Mouse (Mus musculus) ovary, postnatal 14 days (tissue): ENCODE results near the gene Prrg2.
"Not testable (repeated sequence)": the region's sequence is repeated elsewhere in the genome, so short reads cannot be mapped to it uniquely, and the experiment has no call there.

Experiments used
- DNase-seq: peaks from one replicate; pipeline ENCODE4 v3.0.0; 2022; ENCODE audit warnings: low spot score

Prrg2 gene

DNA sequence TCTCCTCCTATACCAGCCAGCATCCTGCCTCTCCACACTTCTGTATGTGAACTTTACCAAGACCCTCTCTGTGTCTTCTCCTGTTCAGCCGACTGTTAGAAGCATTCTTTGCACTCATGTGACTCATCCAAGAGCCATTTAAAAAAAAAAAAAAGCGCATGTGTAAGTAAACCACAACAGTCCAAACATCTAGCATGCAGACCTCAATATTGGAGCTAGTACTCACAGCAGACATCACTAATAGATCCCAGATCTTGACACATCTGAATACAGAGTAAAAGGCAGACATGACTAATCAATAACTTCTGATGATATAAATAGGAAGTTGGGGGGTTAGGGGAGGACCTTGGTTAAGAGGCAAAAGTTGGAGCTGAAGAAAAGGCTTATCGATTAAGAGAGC is 26.8 kb downstream of the Prrg2 start:
- no peak for DNase-seq

GRCm38 (mm10) chr7:45033722-45034359 is 28.6 kb downstream of the Prrg2 start:
- no peak for DNase-seq

DNA sequence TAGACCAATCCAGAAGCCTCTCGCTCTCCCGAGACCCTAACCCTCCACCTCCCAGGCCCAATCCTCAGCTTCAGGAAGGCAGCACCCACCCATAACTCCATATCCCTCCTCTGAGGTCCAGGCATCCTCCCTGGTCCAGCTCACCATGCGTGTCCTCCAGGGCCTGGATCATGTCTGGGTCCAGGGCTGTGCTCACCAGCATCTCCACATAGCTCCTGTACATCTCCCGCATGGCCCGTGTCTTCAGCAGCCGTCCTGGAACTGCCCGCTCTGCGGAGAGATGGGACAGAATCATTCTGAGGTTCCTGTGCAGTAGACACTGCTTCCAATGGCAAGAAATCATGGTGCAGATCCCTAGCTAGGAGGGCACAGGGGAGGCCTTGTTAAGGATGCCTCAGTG is 31.6 kb downstream of the Prrg2 start:
- no peak for DNase-seq

- no peak for DNase-seq
Measured at GRCm38 (mm10) chr7:45029995-45030394, 32.5 kb downstream of the Prrg2 start.

GRCm38 (mm10) chr7:45028351-45028750 is 34.1 kb downstream of the Prrg2 start:
- no peak for DNase-seq

DNA sequence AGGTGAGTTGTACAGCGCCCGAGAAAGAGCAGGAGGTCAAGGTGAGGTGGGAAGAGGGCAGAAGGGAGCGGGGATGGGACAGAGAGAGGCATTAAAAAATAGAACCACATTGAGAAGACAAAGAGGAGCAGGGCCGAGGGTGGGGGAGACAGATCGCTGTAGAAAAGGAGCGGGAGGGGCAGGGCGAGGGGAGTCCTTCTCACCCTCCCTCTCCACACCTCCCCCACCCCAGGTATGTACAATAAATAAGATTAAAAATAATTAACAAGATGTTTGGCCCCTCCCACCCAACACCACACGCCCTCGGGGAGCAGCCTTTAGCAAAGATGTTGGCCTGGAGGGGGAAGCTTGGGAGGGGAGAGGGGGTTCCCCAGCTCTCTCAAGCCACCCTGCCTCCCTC is 34.7 kb downstream of the Prrg2 start:
- DNase-seq = no peak

DNA sequence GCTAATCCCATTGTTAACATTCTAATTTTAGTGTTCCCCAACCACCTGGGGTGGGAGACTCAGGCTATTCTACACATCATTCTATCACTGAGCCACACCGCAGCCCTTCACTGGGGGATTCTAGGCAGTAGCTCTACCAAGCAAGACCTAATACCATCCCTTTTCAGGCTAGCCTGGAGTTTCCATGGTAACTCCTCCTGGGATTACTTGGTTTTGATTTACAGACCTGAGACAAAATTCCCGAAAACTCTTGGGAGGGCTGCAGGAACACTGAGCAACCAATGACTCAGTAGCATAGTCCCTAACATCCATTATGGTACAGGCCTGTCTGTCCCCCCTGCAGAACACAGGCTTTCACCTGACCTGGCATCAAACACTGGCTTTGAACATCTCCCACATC is 36.2 kb downstream of the Prrg2 start:
- no peak for DNase-seq

- no peak for DNase-seq
Measured at GRCm38 (mm10) chr7:45025601-45026220, 36.8 kb downstream of the Prrg2 start.

- DNase-seq = no peak
Measured at GRCm38 (mm10) chr7:45024281-45025248, 37.9 kb downstream of the Prrg2 start.

GRCm38 (mm10) chr7:45023711-45024110 is 38.8 kb downstream of the Prrg2 start:
- not testable (repeated sequence) for DNase-seq

GRCm38 (mm10) chr7:45020225-45020624 is 42.3 kb downstream of the Prrg2 start:
- DNase-seq = no peak

DNA sequence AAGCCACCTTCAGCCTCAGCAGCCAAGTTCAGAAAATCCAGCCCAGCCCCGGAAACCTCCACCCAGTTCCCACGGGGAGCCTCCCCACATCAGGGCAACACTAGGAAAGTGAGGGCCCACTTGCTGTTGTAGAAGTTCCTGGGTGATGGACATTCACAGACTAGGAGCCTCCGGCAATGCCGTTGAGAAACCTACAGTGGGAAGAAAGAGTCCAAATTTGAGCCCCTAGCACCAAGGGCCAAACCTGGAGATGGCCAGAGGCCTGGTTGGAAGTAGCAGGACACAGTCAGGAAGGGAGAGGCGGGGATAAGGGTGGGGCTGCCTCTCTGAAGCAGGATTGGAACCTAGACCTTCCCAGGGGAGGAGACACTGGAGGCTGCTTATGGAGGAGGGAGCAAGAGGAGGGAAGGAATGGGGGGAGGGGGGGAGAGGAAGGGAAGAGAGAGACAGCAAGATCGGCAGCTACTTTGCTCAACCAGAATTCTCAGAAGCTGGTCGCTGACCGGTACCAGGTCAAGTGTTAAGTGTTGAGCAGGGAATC is 43.4 kb downstream of the Prrg2 start:
- DNase-seq = no peak

DNA sequence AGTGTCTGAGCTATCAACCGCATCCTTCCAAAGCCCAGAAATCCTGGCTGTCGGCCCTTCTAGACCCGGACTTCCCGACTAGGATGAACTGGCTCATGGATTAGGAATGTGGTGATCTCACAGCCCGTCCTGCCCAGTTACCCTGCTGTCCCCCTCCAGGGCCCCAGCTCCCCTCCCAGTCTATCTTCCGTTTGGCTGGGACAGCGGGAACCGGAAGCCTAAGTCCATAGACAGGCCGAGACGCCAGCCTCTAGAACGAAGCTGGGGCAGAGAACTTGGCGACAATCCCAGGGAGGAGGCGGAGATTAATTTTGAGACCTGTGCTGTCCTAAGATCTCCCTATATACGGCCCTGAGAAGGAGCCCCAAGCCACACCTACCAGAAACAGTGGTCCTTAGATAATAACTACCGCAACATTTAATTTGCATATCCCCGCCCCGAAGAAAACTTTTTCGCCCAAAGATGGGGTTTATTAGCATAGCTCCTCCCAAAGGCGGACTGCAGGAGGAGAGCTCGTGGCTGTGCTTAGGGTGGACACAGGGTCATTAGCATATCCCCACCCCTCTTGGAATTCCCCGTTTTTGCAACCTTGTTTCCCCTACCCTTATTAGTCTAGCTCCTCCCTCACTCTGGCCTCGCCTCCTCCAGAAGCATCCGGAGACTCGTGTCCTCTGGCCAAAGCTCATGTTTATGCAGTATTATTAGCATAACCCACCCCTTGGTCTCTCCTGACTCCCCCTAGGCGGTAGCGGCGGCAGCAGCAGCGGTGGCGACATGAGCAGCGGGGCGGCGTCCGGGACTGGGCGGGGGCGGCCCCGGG is 45.0 kb downstream of the Prrg2 start, which contains the start of gene Rras:
Gene Rras, plus strand, starts transcription at position 720 of the 820 bp plus-strand sequence.
- peak; percentile 79 for DNase-seq

DNA sequence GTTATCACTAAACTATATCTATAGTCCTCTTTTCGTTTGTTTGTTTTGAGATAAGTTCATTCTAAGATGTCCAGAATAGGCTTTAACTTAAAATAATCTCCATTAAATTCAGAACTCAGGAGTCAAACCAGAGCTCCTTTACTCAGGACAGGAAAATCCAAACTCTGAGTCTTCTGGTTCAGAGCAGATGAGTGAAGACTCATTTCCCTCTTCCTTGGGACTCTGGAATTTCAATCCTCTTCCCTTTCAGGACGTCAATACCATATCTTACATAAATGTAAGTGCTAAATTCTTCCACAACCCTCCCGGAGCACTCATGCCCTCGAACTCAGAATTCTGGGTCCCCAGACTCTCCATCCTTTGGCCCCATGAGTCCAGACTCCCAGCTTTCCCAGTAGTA is 45.7 kb downstream of the Prrg2 start:
- DNase-seq = no peak

GRCm38 (mm10) chr7:45015957-45016612 is 46.4 kb downstream of the Prrg2 start, which contains the start of gene Scaf1:
Gene Scaf1 (minus strand): TSS chr7:45016363.
- DNase-seq = peak; percentile 97

DNA sequence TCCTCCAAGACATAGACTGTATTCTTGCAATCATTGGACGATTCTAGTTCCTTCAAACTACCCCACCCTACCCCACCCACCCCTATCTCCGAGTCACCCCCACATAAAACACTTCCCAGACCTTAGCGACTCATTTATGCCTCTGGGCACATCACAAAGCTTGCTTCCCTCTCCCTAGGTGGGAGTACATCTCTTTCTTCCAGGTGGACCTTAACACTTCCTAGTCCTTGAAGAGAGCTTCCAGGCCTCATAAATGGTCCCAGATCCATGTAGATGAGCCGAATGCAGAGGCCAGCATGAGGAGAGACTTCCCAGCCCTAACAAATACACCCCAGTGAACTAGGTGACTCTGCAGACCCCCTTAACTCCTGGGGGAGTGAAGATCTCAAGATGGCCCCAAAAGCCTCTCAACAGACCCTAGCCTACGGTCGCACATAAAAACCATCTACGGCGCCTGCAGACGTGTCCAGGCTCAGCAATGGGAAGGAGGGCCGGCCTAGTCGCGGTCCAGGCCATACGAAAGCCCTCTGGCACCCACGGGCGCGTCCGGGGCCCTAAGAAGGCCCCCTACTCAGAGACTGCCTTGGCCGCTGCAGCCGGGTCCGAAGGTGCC is 47.0 kb downstream of the Prrg2 start:
- DNase-seq = no peak

- no peak for DNase-seq
Measured at GRCm38 (mm10) chr7:45014096-45014451, 48.4 kb downstream of the Prrg2 start.

DNA sequence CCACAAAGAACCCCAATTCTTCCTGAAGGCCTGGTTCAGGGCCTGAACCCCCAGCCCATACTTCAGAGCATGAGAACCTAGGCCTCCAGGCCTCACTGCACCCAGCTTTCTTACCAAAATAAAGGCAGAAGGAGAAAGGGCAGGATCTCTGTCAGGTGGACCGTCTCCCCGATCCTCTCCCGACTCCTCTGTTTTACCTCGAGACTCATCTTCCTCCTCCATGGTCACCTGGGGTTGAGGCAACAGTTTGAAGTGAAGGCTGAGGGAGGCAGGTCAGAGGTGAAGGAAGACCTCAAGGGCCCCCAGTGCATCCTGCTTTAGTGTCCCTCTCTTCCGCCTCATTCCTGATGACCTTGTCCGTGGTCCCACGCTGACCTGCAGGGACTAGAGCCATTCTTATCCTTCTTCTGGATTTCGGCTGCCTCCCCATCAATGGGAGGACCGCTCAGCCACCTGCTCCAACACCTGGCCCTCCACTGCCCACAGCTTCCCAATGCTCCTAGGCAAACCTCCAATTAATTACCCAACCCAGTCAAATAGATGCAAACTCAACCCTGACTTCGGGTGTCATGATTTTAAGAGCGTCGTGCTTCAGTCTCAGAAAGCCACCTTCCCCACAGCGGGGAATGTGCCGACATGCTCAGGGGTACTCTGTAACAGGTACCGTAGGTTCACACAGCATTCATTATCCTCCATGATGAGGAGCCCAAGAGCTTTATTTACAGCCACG is 48.9 kb downstream of the Prrg2 start:
- DNase-seq = no peak

- no peak for DNase-seq
Measured at GRCm38 (mm10) chr7:45012824-45013223, 49.7 kb downstream of the Prrg2 start.

DNA sequence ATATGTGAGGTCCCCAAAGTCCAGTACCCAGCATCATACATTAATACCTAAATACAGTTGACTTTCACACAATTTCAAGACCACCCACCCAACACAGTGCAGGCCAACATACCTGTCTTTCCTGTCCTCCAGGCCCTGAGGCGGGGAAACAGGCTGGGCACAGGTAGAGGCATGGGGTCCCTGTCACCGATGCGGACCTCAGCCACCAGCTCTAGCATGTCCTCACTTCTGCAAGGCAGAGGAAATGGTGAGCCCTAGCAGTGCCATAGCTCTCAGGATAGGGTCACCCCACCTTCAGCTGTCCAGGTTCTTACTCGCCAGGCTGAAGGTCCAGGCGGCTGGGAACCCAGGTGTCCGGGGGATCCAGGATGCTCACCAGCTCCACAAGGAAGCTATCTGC is 50.5 kb downstream of the Prrg2 start:
- no peak for DNase-seq
